Mouse (Mus musculus) cerebellum, adult 2 months (tissue): Measurements from ENCODE around the gene Gnai3.

Experiments
- CTCF ChIP-seq: fragments of 200-500 bp; IDR thresholded peaks from 2 replicates; pipeline ENCODE4 v1.5.1; 2011; ENCODE audit warnings: low read depth, mild to moderate bottlenecking, control low read depth, low read length, moderate library complexity, borderline replicate concordance; ENCODE audit not compliant: insufficient read depth
- POLR2A ChIP-seq: fragments of 200-500 bp; IDR thresholded peaks from 2 replicates; pipeline ENCODE4 v1.6.1; 2011; ENCODE audit warnings: low read length, control low read depth, borderline replicate concordance; ENCODE audit not compliant: insufficient read depth

GRCm38 (mm10) chr3:108081681-108082080 is 64.3 kb downstream of the Gnai3 start:
- no peak for TF ChIP-seq POLR2A
- TF ChIP-seq CTCF = no peak
